In the genomic region with DNA sequence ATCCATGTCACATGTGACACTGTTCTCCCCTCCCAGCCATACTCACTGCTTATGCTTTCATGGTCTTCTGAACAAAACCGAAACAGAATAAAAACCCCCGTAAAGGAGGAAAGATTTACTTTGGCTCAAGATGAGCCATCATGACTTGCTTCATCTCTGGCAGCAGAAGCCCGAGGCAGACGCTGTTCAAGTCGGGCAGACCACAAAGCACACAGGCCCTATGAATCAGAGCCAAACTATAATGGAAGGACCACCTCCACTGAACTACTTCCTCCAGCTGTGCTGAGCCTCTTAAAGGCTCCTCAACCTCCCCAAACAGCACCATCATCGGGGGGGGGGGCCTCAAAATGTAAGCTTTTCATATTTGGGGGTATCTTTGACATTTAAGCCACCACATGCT, we compare ENCODE assay signal across 15 mouse cellular contexts.
"Had no signal": no experiment of that assay in that cellular context is flagged by ENCODE, and none has a peak within 500 bp of the region (broad histone marks: within the 10 kb centered on the region; RNA-seq: fewer than 3 reads in every experiment).

No protein-coding gene starts in this region.

- H3K27ac ChIP-seq: left cerebral cortex, adult 2 months; limb, embryonic 12.5 days; liver, embryonic 13.5 days; lung, embryonic 15.5 days; macrophage; midbrain, embryonic 12.5 days; neural tube, embryonic 12.5 days; stomach, postnatal 0 days had no signal

- H3K4me3 ChIP-seq: left cerebral cortex, adult 2 months; limb, embryonic 12.5 days; liver, embryonic 13.5 days; lung, embryonic 15.5 days; megakaryocyte, embryonic 14.5 days; midbrain, embryonic 12.5 days; neural tube, embryonic 12.5 days had no signal

- H3K4me1 ChIP-seq: limb, embryonic 12.5 days; liver, embryonic 13.5 days; midbrain, embryonic 12.5 days; neural tube, embryonic 12.5 days had no signal

- DNase-seq: kidney, postnatal 25 days; liver; liver, embryonic 13.5 days; liver, postnatal 0 days; lung, postnatal 14 days; thymus, adult 18-20 months; thymus, postnatal 14 days had no signal

- H3K27me3 ChIP-seq: limb, embryonic 12.5 days; liver, embryonic 13.5 days; lung, embryonic 15.5 days; megakaryocyte, embryonic 14.5 days; midbrain, embryonic 12.5 days; neural tube, embryonic 12.5 days had no signal

- H3K9me3 ChIP-seq: limb, embryonic 12.5 days; liver, embryonic 13.5 days; lung, embryonic 15.5 days; megakaryocyte, embryonic 14.5 days; midbrain, embryonic 12.5 days; neural tube, embryonic 12.5 days had no signal

- H3K36me3 ChIP-seq: limb, embryonic 12.5 days; liver, embryonic 13.5 days; lung, embryonic 15.5 days; midbrain, embryonic 12.5 days; neural tube, embryonic 12.5 days had no signal

- H3K9ac ChIP-seq: limb, embryonic 12.5 days; liver, embryonic 13.5 days; liver, postnatal 0 days; lung, embryonic 15.5 days; midbrain, embryonic 12.5 days; neural tube, embryonic 12.5 days had no signal

- H3K4me2 ChIP-seq: limb, embryonic 12.5 days; liver, embryonic 13.5 days; lung, embryonic 15.5 days; midbrain, embryonic 12.5 days; neural tube, embryonic 12.5 days had no signal

- ATAC-seq: liver, postnatal 0 days had no signal
